Mouse (Mus musculus): ENCODE measurements at regions not wholly inside any gene's neighbourhood (a gene's known extent, or its start where the extent isn't known, plus 50 kb on each side); places are given as distances from the start of the nearest gene placed in this dataset.

DNA sequence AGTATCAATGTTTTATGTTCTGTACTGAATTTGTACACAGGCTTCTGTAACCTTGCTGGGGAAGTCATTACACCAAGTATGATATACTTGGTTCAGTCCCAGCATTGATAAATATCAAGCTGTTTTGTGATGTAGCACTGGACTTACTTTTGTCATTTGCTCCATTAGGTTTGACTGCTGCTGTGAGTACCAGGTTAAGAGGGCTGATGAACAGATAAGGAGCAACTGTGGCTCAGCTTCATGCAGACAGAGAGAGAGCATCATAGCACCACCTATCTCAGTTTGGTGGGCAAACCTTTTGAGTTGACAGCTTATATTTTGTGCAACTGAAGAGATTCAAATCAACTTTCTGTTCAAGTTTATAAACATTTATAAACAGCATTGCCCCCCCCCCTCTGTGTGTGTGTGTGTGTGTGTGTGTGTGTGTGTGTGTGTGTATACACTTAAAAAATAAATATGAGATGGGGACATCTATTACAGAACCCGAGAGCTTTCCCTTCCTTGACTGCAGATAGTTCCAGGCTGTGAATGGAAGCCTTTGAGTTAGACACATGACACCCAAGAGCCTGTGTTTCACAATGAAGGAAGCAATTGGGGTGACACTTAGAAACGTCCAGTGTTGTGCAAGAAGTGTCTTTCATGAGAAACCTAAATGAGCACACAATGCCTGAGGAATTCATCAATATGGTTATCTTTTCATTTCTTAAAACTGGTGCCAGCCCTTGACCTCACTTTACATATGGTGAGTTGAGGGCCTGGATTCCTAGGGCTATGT lies 305.8 kb upstream of the Trib2 start:
- Histone ChIP-seq H3K4me1 (ENCODE audit: control insufficient read depth, insufficient read depth, low read length) (no peaks in the 10 kb centered on the region), H3K27me3 (ENCODE audit: control insufficient read depth, insufficient read depth, low read length) (no peaks in the 10 kb centered on the region), H3K27ac (ENCODE audit: control insufficient read depth, insufficient read depth, low read depth, low read length) (no peak overlapping the region), H3K36me3 (ENCODE audit: control insufficient read depth, insufficient read depth, low read length) (no peaks in the 10 kb centered on the region), H3K4me3 (ENCODE audit: control insufficient read depth, low read depth, low read length) (no peak overlapping the region)
- TF ChIP-seq POLR2A (IDR thresholded peaks at IDR 0.05; ENCODE audit: control insufficient read depth, low read depth, low read length) (no peak), CTCF (IDR thresholded peaks at IDR 0.05; ENCODE audit: control insufficient read depth, insufficient read depth, insufficient replicate concordance, low read depth, low read length) (no peak)

DNA sequence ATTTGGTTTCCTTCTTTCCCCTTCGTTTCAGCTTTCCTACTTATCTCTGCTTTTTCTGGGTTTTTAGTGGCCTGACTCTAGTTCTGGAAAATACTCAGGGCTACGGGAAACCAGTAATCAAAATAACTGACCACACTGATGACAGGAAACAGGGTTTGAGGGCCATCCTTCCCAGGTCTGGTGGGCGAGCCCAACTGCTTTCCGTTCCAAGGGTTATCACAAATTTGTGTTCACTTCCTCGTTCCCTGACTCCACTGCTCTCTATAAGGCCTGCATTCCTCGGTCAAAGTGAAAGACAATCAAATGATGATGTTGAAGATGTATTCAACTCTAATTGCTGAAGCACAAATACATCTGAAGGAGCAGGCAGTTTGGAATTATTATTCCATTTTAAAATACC lies 305.1 kb upstream of the Trib2 start:
- no peak for TF ChIP-seq POLR2A (IDR thresholded peaks at IDR 0.05; ENCODE audit: control insufficient read depth, low read depth, low read length)
- TF ChIP-seq CTCF (IDR thresholded peaks at IDR 0.05; ENCODE audit: control insufficient read depth, insufficient read depth, insufficient replicate concordance, low read depth, low read length): no peak
- Histone ChIP-seq H3K4me1 (ENCODE audit: control insufficient read depth, insufficient read depth, low read length) (no peaks in the 10 kb centered on the region), H3K4me3 (ENCODE audit: control insufficient read depth, low read depth, low read length) (no peak overlapping the region), H3K36me3 (ENCODE audit: control insufficient read depth, insufficient read depth, low read length) (no peaks in the 10 kb centered on the region), H3K27ac (ENCODE audit: control insufficient read depth, insufficient read depth, low read depth, low read length) (no peak overlapping the region), H3K27me3 (ENCODE audit: control insufficient read depth, insufficient read depth, low read length) (no peaks in the 10 kb centered on the region)

DNA sequence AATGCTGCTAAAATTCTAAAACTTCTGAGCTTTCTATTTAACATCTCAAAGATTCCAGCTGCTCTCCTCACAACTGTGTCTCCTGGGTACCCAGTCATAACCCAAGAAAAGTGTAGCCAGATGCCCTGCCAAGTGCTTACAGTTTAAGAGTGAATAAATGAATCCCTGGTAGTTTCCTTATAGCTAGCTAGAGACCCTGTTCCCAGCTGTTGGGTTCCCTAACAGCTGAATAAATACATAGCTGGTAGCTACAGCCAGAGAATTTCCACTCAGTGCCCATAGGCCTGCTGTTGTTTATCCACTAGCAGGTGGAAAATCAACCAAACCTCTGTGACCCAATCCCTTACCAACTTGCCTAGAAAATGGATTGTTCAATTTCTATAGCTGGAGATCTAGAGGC lies 302.0 kb upstream of the Trib2 start:
- TF ChIP-seq POLR2A (IDR thresholded peaks at IDR 0.05; ENCODE audit: control insufficient read depth, low read depth, low read length) (no peak), CTCF (IDR thresholded peaks at IDR 0.05; ENCODE audit: control insufficient read depth, insufficient read depth, insufficient replicate concordance, low read depth, low read length) (no peak)
- Histone ChIP-seq H3K4me1 (ENCODE audit: control insufficient read depth, insufficient read depth, low read length) (no peaks in the 10 kb centered on the region), H3K27ac (ENCODE audit: control insufficient read depth, insufficient read depth, low read depth, low read length) (no peak overlapping the region), H3K4me3 (ENCODE audit: control insufficient read depth, low read depth, low read length) (no peak overlapping the region), H3K36me3 (ENCODE audit: control insufficient read depth, insufficient read depth, low read length) (no peaks in the 10 kb centered on the region), H3K27me3 (ENCODE audit: control insufficient read depth, insufficient read depth, low read length) (no peaks in the 10 kb centered on the region)

DNA sequence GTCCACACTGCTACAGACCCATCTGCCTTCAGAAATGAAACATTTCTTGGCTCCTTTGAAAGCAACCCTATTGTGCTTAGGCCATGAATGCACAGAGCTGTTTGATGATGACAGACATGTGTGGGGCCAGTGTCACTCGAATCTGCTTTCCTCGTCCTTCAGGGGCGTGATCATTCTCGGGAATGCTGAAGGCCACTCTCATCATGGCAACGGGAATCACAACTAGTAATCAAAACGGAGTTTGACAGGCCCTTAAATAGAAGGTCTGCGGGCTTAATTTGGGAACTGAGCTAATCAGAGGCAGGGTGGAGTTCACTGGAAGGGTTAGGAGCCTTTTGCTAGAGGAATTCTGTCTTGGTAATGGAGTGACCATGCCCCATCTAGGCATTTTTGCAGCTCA lies 290.2 kb upstream of the Trib2 start:
- Histone ChIP-seq H3K27me3 (ENCODE audit: control insufficient read depth, insufficient read depth, low read length) (no peaks in the 10 kb centered on the region), H3K4me3 (ENCODE audit: control insufficient read depth, low read depth, low read length) (no peak overlapping the region), H3K4me1 (ENCODE audit: control insufficient read depth, insufficient read depth, low read length) (no peaks in the 10 kb centered on the region), H3K27ac (ENCODE audit: control insufficient read depth, insufficient read depth, low read depth, low read length) (no peak overlapping the region), H3K36me3 (ENCODE audit: control insufficient read depth, insufficient read depth, low read length) (no peaks in the 10 kb centered on the region)
- TF ChIP-seq POLR2A (IDR thresholded peaks at IDR 0.05; ENCODE audit: control insufficient read depth, low read depth, low read length): no peak
- no peak for TF ChIP-seq CTCF (IDR thresholded peaks at IDR 0.05; ENCODE audit: control insufficient read depth, insufficient read depth, insufficient replicate concordance, low read depth, low read length)

DNA sequence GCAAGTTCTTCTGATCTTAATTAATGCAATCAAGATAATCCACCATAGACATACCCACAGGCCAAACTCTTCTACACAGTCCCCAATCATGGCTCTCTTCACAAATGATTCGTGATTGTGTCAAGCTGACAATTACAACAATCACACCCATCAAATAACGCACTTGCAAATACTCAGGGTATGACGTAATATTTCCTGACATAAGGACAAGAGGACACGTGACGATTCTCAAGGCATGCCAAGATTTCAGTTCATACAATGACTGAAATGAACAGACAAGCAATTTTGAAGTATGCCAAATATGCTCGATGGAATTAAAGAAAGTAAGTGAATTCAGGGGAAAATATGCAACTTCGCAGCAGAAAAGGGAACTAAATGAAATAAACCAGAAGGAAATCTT lies 282.1 kb upstream of the Trib2 start:
- no peak for TF ChIP-seq CTCF (IDR thresholded peaks at IDR 0.05; ENCODE audit: control insufficient read depth, insufficient read depth, insufficient replicate concordance, low read depth, low read length)
- no peak for TF ChIP-seq POLR2A (IDR thresholded peaks at IDR 0.05; ENCODE audit: control insufficient read depth, low read depth, low read length)
- H3K36me3 ChIP-seq (ENCODE audit: control insufficient read depth, insufficient read depth, low read length): no peaks in the 10 kb centered on the region
- no peak overlapping the region for H3K4me3 ChIP-seq (ENCODE audit: control insufficient read depth, low read depth, low read length)
- no peaks in the 10 kb centered on the region for H3K4me1 ChIP-seq (ENCODE audit: control insufficient read depth, insufficient read depth, low read length)
- no peak overlapping the region for H3K27ac ChIP-seq (ENCODE audit: control insufficient read depth, insufficient read depth, low read depth, low read length)
- no peaks in the 10 kb centered on the region for H3K27me3 ChIP-seq (ENCODE audit: control insufficient read depth, insufficient read depth, low read length)

DNA sequence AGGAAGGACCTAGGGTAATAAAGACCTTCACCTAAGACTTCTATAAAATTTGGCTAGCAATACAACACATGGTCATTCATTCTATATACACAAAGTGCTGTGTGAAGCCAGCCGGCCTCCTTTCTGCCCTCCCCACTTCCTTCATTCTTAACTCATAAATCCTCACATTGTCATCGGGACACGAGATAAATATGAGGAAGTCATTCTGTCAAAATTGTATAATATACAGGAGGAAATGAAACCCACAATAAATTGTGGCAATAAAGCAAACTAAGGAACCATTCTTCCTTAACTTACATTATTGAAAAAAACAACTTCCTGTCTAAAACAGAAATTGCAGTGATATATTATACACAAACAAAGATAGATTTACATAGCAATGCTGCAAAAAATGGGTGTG lies 275.9 kb upstream of the Trib2 start:
- no peak for TF ChIP-seq CTCF (IDR thresholded peaks at IDR 0.05; ENCODE audit: control insufficient read depth, insufficient read depth, insufficient replicate concordance, low read depth, low read length)
- TF ChIP-seq POLR2A (IDR thresholded peaks at IDR 0.05; ENCODE audit: control insufficient read depth, low read depth, low read length): no peak
- Histone ChIP-seq H3K27ac (ENCODE audit: control insufficient read depth, insufficient read depth, low read depth, low read length) (no peak overlapping the region), H3K27me3 (ENCODE audit: control insufficient read depth, insufficient read depth, low read length) (no peaks in the 10 kb centered on the region), H3K4me3 (ENCODE audit: control insufficient read depth, low read depth, low read length) (no peak overlapping the region), H3K4me1 (ENCODE audit: control insufficient read depth, insufficient read depth, low read length) (no peaks in the 10 kb centered on the region), H3K36me3 (ENCODE audit: control insufficient read depth, insufficient read depth, low read length) (no peaks in the 10 kb centered on the region)

DNA sequence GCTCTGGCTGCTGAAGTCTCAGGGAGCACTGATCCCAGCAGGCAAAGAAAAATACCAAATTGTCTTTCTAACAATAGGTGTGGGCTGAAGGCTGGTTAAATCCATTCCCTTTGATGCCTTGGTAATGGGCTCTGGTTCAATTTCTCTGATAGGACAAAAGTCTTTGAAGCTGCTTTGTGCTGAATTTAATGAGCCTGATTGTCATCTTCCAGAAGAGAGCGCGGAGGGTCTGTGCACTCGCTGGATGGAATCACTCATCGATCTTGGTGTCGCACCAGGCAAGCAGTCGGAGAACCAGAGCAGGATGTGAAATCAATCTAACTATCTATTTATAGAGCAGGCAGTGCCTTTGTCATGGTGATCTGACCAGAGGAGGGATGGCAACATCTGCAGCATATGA lies 274.6 kb upstream of the Trib2 start:
- Histone ChIP-seq H3K4me1 (ENCODE audit: control insufficient read depth, insufficient read depth, low read length) (no peaks in the 10 kb centered on the region), H3K36me3 (ENCODE audit: control insufficient read depth, insufficient read depth, low read length) (no peaks in the 10 kb centered on the region), H3K27me3 (ENCODE audit: control insufficient read depth, insufficient read depth, low read length) (no peaks in the 10 kb centered on the region), H3K4me3 (ENCODE audit: control insufficient read depth, low read depth, low read length) (no peak overlapping the region), H3K27ac (ENCODE audit: control insufficient read depth, insufficient read depth, low read depth, low read length) (no peak overlapping the region)
- TF ChIP-seq POLR2A (IDR thresholded peaks at IDR 0.05; ENCODE audit: control insufficient read depth, low read depth, low read length) (no peak), CTCF (IDR thresholded peaks at IDR 0.05; ENCODE audit: control insufficient read depth, insufficient read depth, insufficient replicate concordance, low read depth, low read length) (no peak)
